Mouse (Mus musculus): ENCODE data around the gene Gm42957. TPM values are rescaled to one million over a fixed set of nuclear protein-coding genes. Genes with fewer than 3 reads are reported as not detected.

Gm42957 gene
- polyA plus RNA-seq, 1 experiment from 2014 or later: not detected

GRCm38 (mm10) chr3:96666916-96667315 is 31.6 kb downstream of the Gm42957 start:
- H3K27me3 ChIP-seq (ENCODE audit: control insufficient read depth, insufficient read depth, low read length): no peaks in the 10 kb centered on the region
- H3K9ac ChIP-seq (replicated peaks; ENCODE audit: low read depth, low read length): no peak overlapping the region
- no peak overlapping the region for H3K4me2 ChIP-seq (ENCODE audit: low read depth, low read length)
- no peak overlapping the region for H3K27ac ChIP-seq (ENCODE audit: low read depth, low read length)
- no peak overlapping the region for H3K4me3 ChIP-seq (ENCODE audit: low read depth, low read length)
- H3K4me1 ChIP-seq (ENCODE audit: control insufficient read depth, insufficient read depth, low read length): 0 out of 2 replicates have a peak, but pooled peaks cover 2% of the 10 kb centered on the region
- no peak for ATAC-seq (ENCODE audit: low read depth)
- no peaks in the 10 kb centered on the region for H3K9me3 ChIP-seq (ENCODE audit: control insufficient read depth, low read length)
- WGBS: 94% methylated on average over 5 of the region's 5 CpGs
- H3K36me3 ChIP-seq (ENCODE audit: control insufficient read depth, insufficient read depth, low read length): no peaks in the 10 kb centered on the region

- Histone ChIP-seq H3K36me3 (ENCODE audit: control insufficient read depth, insufficient read depth, low read length) (no peaks in the 10 kb centered on the region), H3K9ac (replicated peaks; ENCODE audit: low read depth, low read length) (no peak overlapping the region), H3K27me3 (ENCODE audit: control insufficient read depth, insufficient read depth, low read length) (no peaks in the 10 kb centered on the region), H3K9me3 (ENCODE audit: control insufficient read depth, low read length) (no peaks in the 10 kb centered on the region), H3K4me2 (ENCODE audit: low read depth, low read length) (no peak overlapping the region), H3K4me3 (ENCODE audit: low read depth, low read length) (no peak overlapping the region), H3K27ac (ENCODE audit: low read depth, low read length) (no peak overlapping the region), H3K4me1 (ENCODE audit: control insufficient read depth, insufficient read depth, low read length) (0 out of 2 replicates have a peak, but pooled peaks cover 2% of the 10 kb centered on the region)
- no peak for ATAC-seq (ENCODE audit: low read depth)
- WGBS: 41% methylated on average over 1 of the region's 1 CpGs
Measured at GRCm38 (mm10) chr3:96667316-96667715, 32.0 kb downstream of the Gm42957 start.

DNA sequence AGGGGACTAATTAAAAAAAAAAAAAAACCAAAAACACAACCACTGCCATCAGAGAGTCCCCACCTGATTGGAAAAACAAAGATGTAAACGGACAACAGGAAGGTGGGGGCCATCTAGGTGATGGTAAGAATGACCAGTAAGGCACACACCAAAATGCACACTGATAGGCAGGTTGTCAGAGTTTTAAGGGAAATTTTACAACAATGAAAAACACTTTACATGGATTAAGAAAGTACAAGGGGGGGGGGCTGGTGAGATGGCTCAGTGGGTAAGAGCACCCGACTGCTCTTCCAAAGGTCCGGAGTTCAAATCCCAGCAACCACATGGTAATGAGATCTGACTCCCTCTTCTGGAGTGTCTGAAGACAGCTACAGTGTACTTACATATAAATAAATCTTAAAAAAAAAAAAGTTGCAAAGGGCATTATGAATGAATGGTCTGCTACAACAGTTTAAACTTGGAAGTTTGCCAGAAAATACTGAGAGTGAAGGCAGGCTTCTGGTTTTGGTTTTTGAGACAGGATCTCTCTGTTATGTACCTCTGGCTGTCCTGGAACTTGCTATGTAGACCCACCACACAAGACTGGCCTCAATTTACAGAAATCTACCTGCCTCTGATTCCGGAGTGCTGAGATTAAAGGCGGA is 33.3 kb downstream of the Gm42957 start:
- 92% methylated on average over 5 of the region's 5 CpGs for WGBS
- no peak overlapping the region for H3K27ac ChIP-seq (ENCODE audit: low read depth, low read length)
- no peak for ATAC-seq (ENCODE audit: low read depth)
- H3K4me3 ChIP-seq (ENCODE audit: low read depth, low read length): no peak overlapping the region
- no peaks in the 10 kb centered on the region for H3K36me3 ChIP-seq (ENCODE audit: control insufficient read depth, insufficient read depth, low read length)
- H3K4me2 ChIP-seq (ENCODE audit: low read depth, low read length): no peak overlapping the region
- no peak overlapping the region for H3K9ac ChIP-seq (replicated peaks; ENCODE audit: low read depth, low read length)
- no peaks in the 10 kb centered on the region for H3K9me3 ChIP-seq (ENCODE audit: control insufficient read depth, low read length)
- no peaks in the 10 kb centered on the region for H3K27me3 ChIP-seq (ENCODE audit: control insufficient read depth, insufficient read depth, low read length)
- no peaks in the 10 kb centered on the region for H3K4me1 ChIP-seq (ENCODE audit: control insufficient read depth, insufficient read depth, low read length)

- H3K27ac ChIP-seq (ENCODE audit: low read depth, low read length): no peak within 1 kb of the TSS
- peak; percentile 93 for ATAC-seq (ENCODE audit: low read depth)
- no peaks in the 10 kb centered on the region for H3K27me3 ChIP-seq (ENCODE audit: control insufficient read depth, insufficient read depth, low read length)
- peak within 1 kb of the TSS; percentile 34 for H3K4me3 ChIP-seq (ENCODE audit: low read depth, low read length)
- peak within 1 kb of the TSS; percentile 21; the same call in 1 of the 2 replicates for H3K9ac ChIP-seq (replicated peaks; ENCODE audit: low read depth, low read length)
- WGBS: 4% methylated on average over 34 of the region's 35 CpGs
- H3K36me3 ChIP-seq (ENCODE audit: control insufficient read depth, insufficient read depth, low read length): no peaks in the 10 kb centered on the region
- no peaks in the 10 kb centered on the region for H3K4me1 ChIP-seq (ENCODE audit: control insufficient read depth, insufficient read depth, low read length)
- H3K9me3 ChIP-seq (ENCODE audit: control insufficient read depth, low read length): no peaks in the 10 kb centered on the region
- peak within 1 kb of the TSS; percentile 66 for H3K4me2 ChIP-seq (ENCODE audit: low read depth, low read length)
Measured at GRCm38 (mm10) chr3:96669727-96670468, 34.6 kb downstream of the Gm42957 start, which contains the start of gene Ankrd35. Gene Ankrd35, plus strand, starts transcription at chr3:96670131.

DNA sequence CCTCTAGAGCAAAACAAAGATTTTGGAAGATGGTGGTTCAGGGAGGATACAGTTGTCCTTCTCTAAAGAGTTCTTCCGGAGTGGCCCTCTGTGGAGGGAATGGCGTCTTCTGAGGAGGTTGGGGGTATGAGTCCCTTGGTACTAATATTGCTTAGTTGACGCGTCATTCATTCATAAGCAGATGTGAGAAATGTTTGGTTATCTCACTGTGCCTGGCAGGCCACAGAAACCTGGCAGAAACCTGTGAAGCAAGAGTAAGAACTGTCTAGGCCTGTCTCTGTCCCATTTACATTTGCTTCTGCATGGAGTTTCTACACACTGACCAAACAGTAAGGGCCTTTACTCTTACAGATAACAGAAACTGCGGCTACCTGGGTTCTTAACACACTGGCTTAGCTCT is 36.2 kb downstream of the Gm42957 start:
- Histone ChIP-seq H3K4me1 (ENCODE audit: control insufficient read depth, insufficient read depth, low read length) (no peaks in the 10 kb centered on the region), H3K36me3 (ENCODE audit: control insufficient read depth, insufficient read depth, low read length) (no peaks in the 10 kb centered on the region), H3K9me3 (ENCODE audit: control insufficient read depth, low read length) (no peaks in the 10 kb centered on the region), H3K4me3 (ENCODE audit: low read depth, low read length) (no peak overlapping the region), H3K27ac (ENCODE audit: low read depth, low read length) (no peak overlapping the region), H3K9ac (replicated peaks; ENCODE audit: low read depth, low read length) (no peak overlapping the region), H3K4me2 (ENCODE audit: low read depth, low read length) (no peak overlapping the region), H3K27me3 (ENCODE audit: control insufficient read depth, insufficient read depth, low read length) (no peaks in the 10 kb centered on the region)
- ATAC-seq (ENCODE audit: low read depth): no peak
- 95% methylated on average over 5 of the region's 5 CpGs for WGBS

DNA sequence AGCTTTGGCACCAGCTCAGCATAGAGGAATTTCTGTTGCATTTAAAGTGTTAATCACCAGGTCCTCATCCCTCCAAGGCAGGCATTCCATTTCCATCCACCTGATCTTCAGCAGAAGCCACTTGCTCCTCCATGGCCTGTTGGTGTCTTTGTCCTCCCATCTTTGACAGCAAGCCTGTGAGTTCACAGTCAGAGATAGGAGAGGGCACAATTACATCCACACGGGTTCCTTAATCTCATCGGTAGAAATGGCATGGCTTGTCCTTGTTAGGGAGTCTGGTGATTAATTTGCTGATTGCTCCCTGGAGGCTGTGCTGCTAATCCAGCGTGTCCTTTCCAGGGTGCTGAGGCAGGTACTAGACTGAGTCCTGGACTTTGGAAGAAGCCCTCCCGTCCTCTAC is 38.2 kb downstream of the Gm42957 start:
- Histone ChIP-seq H3K9ac (replicated peaks; ENCODE audit: low read depth, low read length) (no peak overlapping the region), H3K36me3 (ENCODE audit: control insufficient read depth, insufficient read depth, low read length) (no peaks in the 10 kb centered on the region), H3K27me3 (ENCODE audit: control insufficient read depth, insufficient read depth, low read length) (no peaks in the 10 kb centered on the region), H3K27ac (ENCODE audit: low read depth, low read length) (no peak overlapping the region), H3K9me3 (ENCODE audit: control insufficient read depth, low read length) (no peaks in the 10 kb centered on the region), H3K4me1 (ENCODE audit: control insufficient read depth, insufficient read depth, low read length) (no peaks in the 10 kb centered on the region), H3K4me2 (ENCODE audit: low read depth, low read length) (no peak overlapping the region), H3K4me3 (ENCODE audit: low read depth, low read length) (no peak overlapping the region)
- 64% methylated on average over 4 of the region's 4 CpGs for WGBS
- ATAC-seq (ENCODE audit: low read depth): no peak

DNA sequence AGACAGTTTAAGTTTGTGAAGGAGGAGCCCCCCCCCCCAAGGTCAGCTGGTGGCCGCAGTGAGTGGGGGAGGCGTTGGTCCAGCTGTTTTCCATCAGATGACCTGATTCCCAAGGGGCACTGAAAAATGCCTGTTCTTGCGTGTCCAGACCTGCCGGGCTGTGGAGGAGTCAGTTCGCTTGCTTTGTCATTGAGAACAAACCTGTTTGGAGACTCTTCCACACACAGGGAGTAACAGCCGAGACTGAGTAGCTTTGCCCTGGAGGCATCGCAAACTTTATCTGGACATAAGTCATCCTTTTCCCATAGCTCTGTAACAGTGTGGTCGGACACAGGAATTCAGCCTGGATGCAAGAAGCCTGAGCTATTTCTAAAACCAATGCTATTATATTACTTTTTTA is 39.2 kb downstream of the Gm42957 start:
- Histone ChIP-seq H3K27me3 (ENCODE audit: control insufficient read depth, insufficient read depth, low read length) (no peaks in the 10 kb centered on the region), H3K4me2 (ENCODE audit: low read depth, low read length) (no peak overlapping the region), H3K4me1 (ENCODE audit: control insufficient read depth, insufficient read depth, low read length) (no peaks in the 10 kb centered on the region), H3K36me3 (ENCODE audit: control insufficient read depth, insufficient read depth, low read length) (no peaks in the 10 kb centered on the region), H3K9me3 (ENCODE audit: control insufficient read depth, low read length) (no peaks in the 10 kb centered on the region), H3K27ac (ENCODE audit: low read depth, low read length) (no peak overlapping the region), H3K9ac (replicated peaks; ENCODE audit: low read depth, low read length) (no peak overlapping the region), H3K4me3 (ENCODE audit: low read depth, low read length) (no peak overlapping the region)
- WGBS: 68% methylated on average over 8 of the region's 8 CpGs
- no peak for ATAC-seq (ENCODE audit: low read depth)

GRCm38 (mm10) chr3:96675171-96675570 is 39.9 kb downstream of the Gm42957 start:
- Histone ChIP-seq H3K27me3 (ENCODE audit: control insufficient read depth, insufficient read depth, low read length) (no peaks in the 10 kb centered on the region), H3K27ac (ENCODE audit: low read depth, low read length) (no peak overlapping the region), H3K4me1 (ENCODE audit: control insufficient read depth, insufficient read depth, low read length) (no peaks in the 10 kb centered on the region), H3K4me2 (ENCODE audit: low read depth, low read length) (no peak overlapping the region), H3K36me3 (ENCODE audit: control insufficient read depth, insufficient read depth, low read length) (no peaks in the 10 kb centered on the region), H3K9ac (replicated peaks; ENCODE audit: low read depth, low read length) (no peak overlapping the region), H3K4me3 (ENCODE audit: low read depth, low read length) (no peak overlapping the region), H3K9me3 (ENCODE audit: control insufficient read depth, low read length) (no peaks in the 10 kb centered on the region)
- WGBS: 70% methylated on average over 3 of the region's 3 CpGs
- ATAC-seq (ENCODE audit: low read depth): no peak

GRCm38 (mm10) chr3:96675690-96676089 is 40.4 kb downstream of the Gm42957 start:
- Histone ChIP-seq H3K4me3 (ENCODE audit: low read depth, low read length) (no peak overlapping the region), H3K36me3 (ENCODE audit: control insufficient read depth, insufficient read depth, low read length) (no peaks in the 10 kb centered on the region), H3K9ac (replicated peaks; ENCODE audit: low read depth, low read length) (no peak overlapping the region), H3K27ac (ENCODE audit: low read depth, low read length) (no peak overlapping the region), H3K4me2 (ENCODE audit: low read depth, low read length) (no peak overlapping the region), H3K4me1 (ENCODE audit: control insufficient read depth, insufficient read depth, low read length) (no peaks in the 10 kb centered on the region), H3K27me3 (ENCODE audit: control insufficient read depth, insufficient read depth, low read length) (no peaks in the 10 kb centered on the region), H3K9me3 (ENCODE audit: control insufficient read depth, low read length) (no peaks in the 10 kb centered on the region)
- WGBS: 32% methylated on average over 3 of the region's 3 CpGs
- no peak for ATAC-seq (ENCODE audit: low read depth)

All from neural tube, embryonic 14.5 days (tissue).